Mouse (Mus musculus): Measurements from ENCODE around the gene Ubr4. TPM values are rescaled to one million over a fixed set of nuclear protein-coding genes. Genes with fewer than 3 reads are reported as not detected.

The Ubr4 gene
- total and polyA plus RNA-seq, 2 experiments from 2014 or later: 59.1 to 106 TPM

DNA sequence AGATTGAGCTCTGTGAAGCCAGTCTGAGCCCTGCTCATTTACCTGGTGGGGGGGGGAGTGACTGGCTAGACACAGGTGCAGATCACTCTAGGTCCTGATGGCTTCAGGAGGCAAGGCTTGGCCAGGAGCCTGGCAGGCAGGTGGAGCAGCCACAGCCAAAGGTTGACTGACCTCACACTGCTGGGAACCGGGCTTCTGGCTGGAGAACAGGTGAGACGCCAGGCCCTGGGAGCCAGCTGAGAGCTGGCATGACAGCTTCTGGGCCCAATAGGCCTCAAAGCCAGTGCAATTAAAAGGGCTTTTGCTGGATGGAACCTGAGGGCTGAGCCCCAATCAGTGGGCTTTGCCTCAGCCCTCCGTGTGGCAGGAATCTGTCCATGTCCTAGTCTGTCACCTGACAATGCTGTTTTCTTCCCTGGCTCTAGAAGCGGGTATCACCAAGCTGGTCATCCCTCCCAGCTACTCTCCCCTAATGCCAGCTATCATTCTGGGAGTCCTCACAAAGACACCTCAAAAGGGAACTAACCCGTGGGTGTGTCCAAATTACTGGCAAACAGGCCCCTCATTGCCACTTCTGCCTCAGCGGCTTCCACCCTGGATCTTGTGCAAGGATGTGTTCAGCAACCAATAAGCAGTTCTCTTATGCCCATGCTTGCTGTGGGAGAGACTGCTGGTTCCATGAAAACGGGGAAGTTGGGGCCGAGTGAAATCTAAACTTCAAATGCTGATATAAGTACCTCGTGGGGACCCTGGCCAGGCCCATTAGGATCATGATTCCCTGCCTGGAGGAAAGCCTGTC is 141.0 kb downstream of the Ubr4 start:
- Histone ChIP-seq H3K4me2 (ENCODE audit: low read depth) (no peak overlapping the region), H3K9ac (no peak overlapping the region), H3K4me3 (ENCODE audit: low read depth, low read length) (no peak overlapping the region), H3K27ac (ENCODE audit: low read depth, low read length) (no peak overlapping the region), H3K27me3 (ENCODE audit: insufficient read depth, low read length) (no peaks in the 10 kb centered on the region), H3K36me3 (ENCODE audit: insufficient read depth) (peaks cover 33% of the 10 kb centered on the region), H3K4me1 (ENCODE audit: insufficient read depth) (no peaks in the 10 kb centered on the region), H3K9me3 (ENCODE audit: low read length) (no peaks in the 10 kb centered on the region)
- DNase-seq (no peak), ATAC-seq (no peak)
- 72% methylated on average over 9 of the region's 9 CpGs for WGBS
- TF ChIP-seq CTCF (IDR thresholded peaks at IDR 0.05; ENCODE audit: low read depth): no peak

DNA sequence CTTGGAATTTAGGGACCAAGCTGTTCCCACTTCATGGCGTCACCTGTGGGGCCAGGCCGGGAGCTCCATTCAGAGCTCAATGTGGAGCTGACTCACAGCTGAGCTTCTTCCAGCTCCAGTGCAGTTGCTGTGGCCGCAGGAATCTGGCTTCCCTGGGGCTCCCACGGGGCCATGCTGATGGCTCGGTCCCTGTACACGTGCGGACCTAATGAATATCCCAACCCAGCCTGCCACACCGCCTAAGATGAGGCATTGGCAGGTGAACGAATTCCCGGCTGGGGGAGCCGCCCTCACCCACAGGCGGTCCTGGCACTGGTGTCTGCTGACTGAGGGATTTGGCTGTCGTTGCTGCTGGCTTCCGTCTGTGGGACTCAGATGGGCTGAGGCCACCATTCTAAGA is 148.4 kb downstream of the Ubr4 start:
- ATAC-seq (peak; percentile 45), DNase-seq (no peak)
- Histone ChIP-seq H3K4me2 (ENCODE audit: low read depth) (no peak overlapping the region), H3K4me1 (ENCODE audit: insufficient read depth) (no peaks in the 10 kb centered on the region), H3K27ac (ENCODE audit: low read depth, low read length) (no peak overlapping the region), H3K9me3 (ENCODE audit: low read length) (no peaks in the 10 kb centered on the region), H3K36me3 (ENCODE audit: insufficient read depth) (no peaks in the 10 kb centered on the region), H3K4me3 (ENCODE audit: low read depth, low read length) (no peak overlapping the region), H3K27me3 (ENCODE audit: insufficient read depth, low read length) (no peaks in the 10 kb centered on the region), H3K9ac (no peak overlapping the region)
- no peak for TF ChIP-seq CTCF (IDR thresholded peaks at IDR 0.05; ENCODE audit: low read depth)
- WGBS: 46% methylated on average over 14 of the region's 14 CpGs

DNA sequence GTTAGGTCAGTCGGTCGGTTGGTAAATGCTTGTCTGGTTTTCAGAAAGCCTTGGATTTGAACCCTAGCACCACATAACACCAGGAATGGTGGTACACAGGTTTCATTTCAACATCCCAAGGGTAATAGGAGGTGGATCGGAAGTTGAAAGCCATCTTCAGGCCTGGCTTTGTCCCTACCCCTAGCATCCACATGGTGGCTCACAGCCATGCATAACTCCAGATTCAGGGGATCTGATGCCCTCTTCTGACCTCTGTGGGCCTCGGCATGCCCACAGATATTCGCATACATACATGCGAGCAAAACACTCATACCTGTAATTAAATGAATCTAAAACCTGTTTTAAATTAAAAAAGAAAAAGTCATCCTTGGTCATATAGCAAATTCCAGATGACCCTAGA is 149.3 kb downstream of the Ubr4 start:
- H3K4me3 ChIP-seq (ENCODE audit: low read depth, low read length): no peak overlapping the region
- no peaks in the 10 kb centered on the region for H3K36me3 ChIP-seq (ENCODE audit: insufficient read depth)
- peak; percentile 40 for TF ChIP-seq CTCF (IDR thresholded peaks at IDR 0.05; ENCODE audit: low read depth)
- H3K9me3 ChIP-seq (ENCODE audit: low read length): no peaks in the 10 kb centered on the region
- H3K4me2 ChIP-seq (ENCODE audit: low read depth): no peak overlapping the region
- no peak for DNase-seq
- H3K9ac ChIP-seq: no peak overlapping the region
- no peak for ATAC-seq
- WGBS: 82% methylated on average over 6 of the region's 6 CpGs
- H3K4me1 ChIP-seq (ENCODE audit: insufficient read depth): no peaks in the 10 kb centered on the region
- no peak overlapping the region for H3K27ac ChIP-seq (ENCODE audit: low read depth, low read length)
- H3K27me3 ChIP-seq (ENCODE audit: insufficient read depth, low read length): no peaks in the 10 kb centered on the region

DNA sequence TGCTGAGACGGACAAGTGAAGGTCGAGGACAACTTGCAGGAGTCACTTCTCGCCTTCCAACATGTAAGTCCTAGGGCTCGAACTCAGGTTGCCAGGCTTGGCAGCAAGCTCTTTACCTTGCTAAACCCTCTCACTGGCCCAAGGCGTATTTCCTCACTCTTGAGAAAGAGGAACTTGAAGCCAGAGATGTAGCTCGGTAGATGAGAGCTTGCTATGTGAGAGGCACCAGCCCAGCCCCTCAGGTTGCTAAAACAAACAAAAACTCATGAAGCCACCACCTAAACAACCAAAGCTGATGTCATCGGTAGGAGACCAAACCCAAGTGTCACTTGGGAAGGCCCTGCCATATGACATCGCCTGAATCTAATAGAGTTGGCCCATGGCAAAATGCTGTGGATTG is 151.5 kb downstream of the Ubr4 start:
- H3K27ac ChIP-seq (ENCODE audit: low read depth, low read length): no peak overlapping the region
- H3K4me3 ChIP-seq (ENCODE audit: low read depth, low read length): no peak overlapping the region
- H3K9me3 ChIP-seq (ENCODE audit: low read length): no peaks in the 10 kb centered on the region
- H3K36me3 ChIP-seq (ENCODE audit: insufficient read depth): no peaks in the 10 kb centered on the region
- no peak for TF ChIP-seq CTCF (IDR thresholded peaks at IDR 0.05; ENCODE audit: low read depth)
- 85% methylated on average over 8 of the region's 8 CpGs for WGBS
- DNase-seq (no peak), ATAC-seq (no peak)
- no peak overlapping the region for H3K9ac ChIP-seq
- no peaks in the 10 kb centered on the region for H3K27me3 ChIP-seq (ENCODE audit: insufficient read depth, low read length)
- no peak overlapping the region for H3K4me2 ChIP-seq (ENCODE audit: low read depth)
- H3K4me1 ChIP-seq (ENCODE audit: insufficient read depth): no peaks in the 10 kb centered on the region

DNA sequence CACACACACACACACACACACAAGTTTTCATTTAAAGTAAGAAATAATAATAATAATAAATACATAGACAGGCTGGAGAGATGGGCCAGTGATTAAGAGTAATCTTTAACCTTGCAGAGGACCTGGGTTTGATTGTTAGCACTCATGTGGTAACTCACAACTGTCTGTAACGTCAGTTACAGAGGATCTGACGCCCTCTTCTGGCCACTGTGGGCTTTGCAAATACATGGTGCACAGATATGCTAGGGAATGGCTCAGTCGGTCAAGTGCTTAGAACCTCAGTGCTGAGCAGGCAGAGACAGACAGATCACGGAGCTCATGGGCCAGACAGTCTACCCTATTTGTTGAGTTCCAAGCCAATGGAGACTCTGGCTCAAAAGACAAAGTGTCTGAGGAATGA is 153.3 kb downstream of the Ubr4 start:
- Histone ChIP-seq H3K4me2 (ENCODE audit: low read depth) (no peak overlapping the region), H3K4me1 (ENCODE audit: insufficient read depth) (no peaks in the 10 kb centered on the region), H3K9me3 (ENCODE audit: low read length) (no peaks in the 10 kb centered on the region), H3K27ac (ENCODE audit: low read depth, low read length) (no peak overlapping the region), H3K4me3 (ENCODE audit: low read depth, low read length) (no peak overlapping the region), H3K36me3 (ENCODE audit: insufficient read depth) (no peaks in the 10 kb centered on the region), H3K9ac (no peak overlapping the region), H3K27me3 (ENCODE audit: insufficient read depth, low read length) (no peaks in the 10 kb centered on the region)
- TF ChIP-seq CTCF (IDR thresholded peaks at IDR 0.05; ENCODE audit: low read depth): no peak
- DNase-seq: no peak
- no peak for ATAC-seq
- WGBS: 83% methylated on average over 4 of the region's 4 CpGs

DNA sequence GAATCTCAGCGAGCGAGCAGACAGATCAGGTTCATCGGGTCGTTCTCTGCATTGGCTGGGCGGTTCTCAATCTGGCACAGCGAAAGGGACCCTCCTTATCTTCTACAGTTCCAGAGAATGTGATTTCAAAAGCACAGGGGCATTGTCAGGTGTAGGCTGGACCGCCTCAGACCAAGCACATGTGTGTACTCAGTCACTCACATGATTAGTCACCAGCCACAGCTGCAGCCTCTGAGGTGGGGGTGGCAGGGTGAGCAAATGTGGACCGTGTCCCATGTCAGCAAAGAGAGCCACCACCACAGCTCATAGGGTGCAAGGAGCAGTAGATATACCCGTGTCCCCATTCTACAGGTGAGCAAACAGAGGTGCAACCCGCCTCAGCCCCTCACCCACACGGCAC is 154.3 kb downstream of the Ubr4 start:
- H3K4me1 ChIP-seq (ENCODE audit: insufficient read depth): no peaks in the 10 kb centered on the region
- TF ChIP-seq CTCF (IDR thresholded peaks at IDR 0.05; ENCODE audit: low read depth): no peak
- DNase-seq: no peak
- no peaks in the 10 kb centered on the region for H3K9me3 ChIP-seq (ENCODE audit: low read length)
- no peaks in the 10 kb centered on the region for H3K36me3 ChIP-seq (ENCODE audit: insufficient read depth)
- no peak overlapping the region for H3K9ac ChIP-seq
- H3K4me2 ChIP-seq (ENCODE audit: low read depth): no peak overlapping the region
- no peak for ATAC-seq
- H3K27ac ChIP-seq (ENCODE audit: low read depth, low read length): no peak overlapping the region
- no peak overlapping the region for H3K4me3 ChIP-seq (ENCODE audit: low read depth, low read length)
- 94% methylated on average over 11 of the region's 11 CpGs for WGBS
- no peaks in the 10 kb centered on the region for H3K27me3 ChIP-seq (ENCODE audit: insufficient read depth, low read length)

DNA sequence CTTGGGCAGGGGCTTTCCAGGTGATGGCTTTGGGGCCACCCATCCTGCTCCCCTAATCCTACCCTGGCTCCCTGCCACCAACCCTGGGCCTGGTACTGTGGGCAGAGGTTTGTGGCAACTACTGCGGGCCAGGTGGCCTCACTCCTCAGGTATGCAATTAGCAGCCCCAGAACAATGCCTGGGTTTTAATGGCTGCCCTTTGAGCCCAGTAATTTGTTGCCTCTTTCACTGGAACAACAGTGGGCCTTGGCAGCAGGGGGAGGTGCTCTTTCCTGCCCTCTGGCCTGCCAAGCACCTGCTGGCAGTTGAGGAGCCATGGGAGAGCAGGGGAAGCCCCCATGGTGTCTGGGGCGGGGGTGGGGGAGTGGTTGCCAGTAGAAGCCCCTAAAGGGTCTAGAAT is 156.7 kb downstream of the Ubr4 start:
- 68% methylated on average over 2 of the region's 2 CpGs for WGBS
- Histone ChIP-seq H3K27ac (ENCODE audit: low read depth, low read length) (no peak overlapping the region), H3K4me3 (ENCODE audit: low read depth, low read length) (no peak overlapping the region), H3K27me3 (ENCODE audit: insufficient read depth, low read length) (no peaks in the 10 kb centered on the region), H3K9ac (no peak overlapping the region), H3K4me2 (ENCODE audit: low read depth) (no peak overlapping the region), H3K9me3 (ENCODE audit: low read length) (0 out of 2 replicates have a peak, but pooled peaks cover 3% of the 10 kb centered on the region), H3K4me1 (ENCODE audit: insufficient read depth) (no peaks in the 10 kb centered on the region), H3K36me3 (ENCODE audit: insufficient read depth) (no peaks in the 10 kb centered on the region)
- DNase-seq (no peak), ATAC-seq (no peak)
- TF ChIP-seq CTCF (IDR thresholded peaks at IDR 0.05; ENCODE audit: low read depth): no peak
